Mouse (Mus musculus): Measurements from ENCODE around the gene Caly.

The Caly gene

GRCm38 (mm10) chr7:140082242-140082678 is at the start of gene Caly:
TSS of gene Caly (minus strand) at chr7:140082548.
- peak; percentile 83 for DNase-seq (ENCODE audit: low read depth, low spot score)

- no peak for DNase-seq (ENCODE audit: low read depth, low spot score)
Observed at GRCm38 (mm10) chr7:140127911-140128310, 45.6 kb upstream of the Caly start.

- DNase-seq (ENCODE audit: low read depth, low spot score): no peak
Observed at GRCm38 (mm10) chr7:140126934-140127333, 44.6 kb upstream of the Caly start.

GRCm38 (mm10) chr7:140126022-140126350 is 43.6 kb upstream of the Caly start:
- peak; percentile 26 for DNase-seq (ENCODE audit: low read depth, low spot score)

- DNase-seq (ENCODE audit: low read depth, low spot score): peak; percentile 93
Observed at GRCm38 (mm10) chr7:140125278-140126021, 43.1 kb upstream of the Caly start.

GRCm38 (mm10) chr7:140124382-140124781 is 42.0 kb upstream of the Caly start:
- no peak for DNase-seq (ENCODE audit: low read depth, low spot score)

- no peak for DNase-seq (ENCODE audit: low read depth, low spot score)
Observed at GRCm38 (mm10) chr7:140122765-140123164, 40.4 kb upstream of the Caly start.

- DNase-seq (ENCODE audit: low read depth, low spot score): no peak
Observed at GRCm38 (mm10) chr7:140121338-140121910, 39.1 kb upstream of the Caly start.

- DNase-seq (ENCODE audit: low read depth, low spot score): no peak
Observed at GRCm38 (mm10) chr7:140120484-140120883, 38.1 kb upstream of the Caly start.

- DNase-seq (ENCODE audit: low read depth, low spot score): peak; percentile 84
Observed at GRCm38 (mm10) chr7:140116329-140117054, 34.1 kb upstream of the Caly start, which contains the start of gene Echs1. TSS of gene Echs1 (minus strand) at chr7:140116476.

- peak; percentile 82 for DNase-seq (ENCODE audit: low read depth, low spot score)
Observed at GRCm38 (mm10) chr7:140115583-140116328, 33.4 kb upstream of the Caly start, which contains the start of gene Paox. TSS of gene Paox (plus strand) at chr7:140115799.

GRCm38 (mm10) chr7:140111943-140112342 is 29.6 kb upstream of the Caly start:
- no peak for DNase-seq (ENCODE audit: low read depth, low spot score)

- no peak for DNase-seq (ENCODE audit: low read depth, low spot score)
Observed at GRCm38 (mm10) chr7:140104009-140104408, 21.7 kb upstream of the Caly start.

GRCm38 (mm10) chr7:140101993-140102860 is 19.9 kb upstream of the Caly start, which contains the start of gene Fuom:
TSS of gene Fuom (minus strand) at chr7:140102441.
- DNase-seq (ENCODE audit: low read depth, low spot score): peak; percentile 91

GRCm38 (mm10) chr7:140101498-140101897 is 19.1 kb upstream of the Caly start:
- DNase-seq (ENCODE audit: low read depth, low spot score): no peak

- no peak for DNase-seq (ENCODE audit: low read depth, low spot score)
Observed at GRCm38 (mm10) chr7:140098466-140098865, 16.1 kb upstream of the Caly start.

GRCm38 (mm10) chr7:140096055-140096454 is 13.7 kb upstream of the Caly start:
- no peak for DNase-seq (ENCODE audit: low read depth, low spot score)

GRCm38 (mm10) chr7:140095556-140095955 is 13.2 kb upstream of the Caly start:
- no peak for DNase-seq (ENCODE audit: low read depth, low spot score)

- no peak for DNase-seq (ENCODE audit: low read depth, low spot score)
Observed at GRCm38 (mm10) chr7:140094954-140095353, 12.6 kb upstream of the Caly start.

- DNase-seq (ENCODE audit: low read depth, low spot score): no peak
Observed at GRCm38 (mm10) chr7:140092924-140093528, 10.7 kb upstream of the Caly start, which contains the start of gene Prap1. TSS of gene Prap1 (plus strand) at chr7:140093395.
